ENCODE assay signal across 15 mouse cellular contexts in genomic region chr14:55223172-55223571, GRCm38 (mm10). TPM values are rescaled to one million over a fixed set of nuclear protein-coding genes. Genes with fewer than 3 reads are reported as not detected.
DNase-seq lines count a peak whose midpoint lies in the region; ATAC-seq and TF ChIP-seq lines count a peak whose summit lies in the region.
"Had no signal": no experiment of that assay in that cellular context is flagged by ENCODE, and none has a peak within 500 bp of the region (broad histone marks: within the 10 kb centered on the region; RNA-seq: fewer than 3 reads in every experiment).

No protein-coding gene starts in this region.

- intact Hi-C loops in left cerebral cortex, adult 2 months (cut with DNase I) = no loop called here
- intact Hi-C loops in left cerebral cortex, postnatal 36 days (cut with DNase I) = no loop called here

- ATAC-seq in heart, postnatal 0 days (ENCODE audit: insufficient read depth, low read depth) = no peak
- no peak for ATAC-seq in stomach, postnatal 0 days (ENCODE audit: low FRiP score, low TSS enrichment)

- H3K4me3 ChIP-seq in heart, postnatal 0 days (ENCODE audit: low read depth, low read length) = no peak overlapping the region
- H3K4me3 ChIP-seq in heart, embryonic 10.5 days = no peak overlapping the region
- H3K4me3 ChIP-seq in left cerebral cortex, adult 2 months = no peak overlapping the region
- no peak overlapping the region for H3K4me3 ChIP-seq in stomach, postnatal 0 days (ENCODE audit: low read depth, low read length)
- H3K4me3 ChIP-seq: heart, embryonic 15.5 days; liver, embryonic 13.5 days had no signal

- H3K27me3 ChIP-seq in heart, postnatal 0 days (ENCODE audit: control insufficient read depth, insufficient read depth, low read length) = no peaks in the 10 kb centered on the region
- H3K27me3 ChIP-seq in heart, embryonic 10.5 days (ENCODE audit: insufficient read depth, poor library complexity, severe bottlenecking) = no peaks in the 10 kb centered on the region
- no peaks in the 10 kb centered on the region for H3K27me3 ChIP-seq in stomach, postnatal 0 days (ENCODE audit: control insufficient read depth, insufficient read depth, low read length)
- H3K27me3 ChIP-seq: heart, embryonic 15.5 days; liver, embryonic 13.5 days had no signal

- H3K36me3 ChIP-seq in heart, postnatal 0 days (replicated peaks; ENCODE audit: control insufficient read depth, insufficient read depth, low read length) = no peaks in the 10 kb centered on the region
- no peaks in the 10 kb centered on the region for H3K36me3 ChIP-seq in heart, embryonic 10.5 days
- no peaks in the 10 kb centered on the region for H3K36me3 ChIP-seq in stomach, postnatal 0 days (ENCODE audit: control insufficient read depth, insufficient read depth, low read length)
- H3K36me3 ChIP-seq: heart, embryonic 15.5 days; liver, embryonic 13.5 days had no signal

- no peak overlapping the region for H3K9ac ChIP-seq in heart, postnatal 0 days (replicated peaks; ENCODE audit: low read depth, low read length)
- no peak overlapping the region for H3K9ac ChIP-seq in stomach, postnatal 0 days (ENCODE audit: low read length)
- H3K9ac ChIP-seq: heart, embryonic 15.5 days; liver, embryonic 13.5 days had no signal

- DNase-seq in heart, postnatal 0 days (ENCODE audit: low spot score) = no peak
- no peak for DNase-seq in heart, embryonic 10.5 days (ENCODE audit: low spot score)
- no peak for DNase-seq in left cerebral cortex, adult 2 months (ENCODE audit: extremely low spot score in 1 of 2, low spot score in 2 of 2)
- no peak for DNase-seq in left cerebral cortex, postnatal 36 days (ENCODE audit: low spot score in 2 of 2)
- DNase-seq in right cerebral cortex, postnatal 14 days = peak; percentile 9
- no peak for DNase-seq in right cerebral cortex, postnatal 25 days
- no peak for DNase-seq in stomach, postnatal 0 days (ENCODE audit: low spot score)
- DNase-seq: adrenal gland, postnatal 25 days; gastrocnemius, postnatal 10 days; kidney, adult 9 months; liver, embryonic 13.5 days had no signal

- no peak for TF ChIP-seq EP300 in heart, postnatal 0 days (IDR thresholded peaks at IDR 0.05; ENCODE audit: low read depth)
- TF ChIP-seq EP300 in stomach, postnatal 0 days (optimal IDR thresholded peaks at IDR 0.05) = no peak

- 26% methylated on average over 1 of the region's 1 CpGs for WGBS in heart, postnatal 0 days
- 57% methylated on average over 1 of the region's 1 CpGs for WGBS in heart, embryonic 10.5 days
- WGBS in stomach, postnatal 0 days = 6% methylated on average over 1 of the region's 1 CpGs

- peak; percentile 36 for TF ChIP-seq CTCF in heart, postnatal 0 days (IDR thresholded peaks at IDR 0.05; ENCODE audit: low read depth)
- TF ChIP-seq CTCF in left cerebral cortex, adult 2 months (IDR thresholded peaks at IDR 0.05) = peak; percentile 6; the same call in 1 of the 2 replicates
- peak; percentile 52 for TF ChIP-seq CTCF in stomach, postnatal 0 days (IDR thresholded peaks at IDR 0.05; ENCODE audit: low read depth)

- no peaks in the 10 kb centered on the region for H3K9me3 ChIP-seq in heart, postnatal 0 days (replicated peaks; ENCODE audit: control insufficient read depth, low read length)
- H3K9me3 ChIP-seq in heart, embryonic 10.5 days = no peaks in the 10 kb centered on the region
- H3K9me3 ChIP-seq in stomach, postnatal 0 days (ENCODE audit: control insufficient read depth, low read length) = no peaks in the 10 kb centered on the region
- H3K9me3 ChIP-seq: heart, embryonic 15.5 days; liver, embryonic 13.5 days had no signal

- H3K27ac ChIP-seq in heart, postnatal 0 days (ENCODE audit: low read depth) = no peak overlapping the region
- H3K27ac ChIP-seq in heart, embryonic 10.5 days = no peak overlapping the region
- no peak overlapping the region for H3K27ac ChIP-seq in left cerebral cortex, adult 2 months
- no peak overlapping the region for H3K27ac ChIP-seq in stomach, postnatal 0 days (replicated peaks)
- H3K27ac ChIP-seq: heart, embryonic 15.5 days; liver, embryonic 13.5 days had no signal

- H3K4me1 ChIP-seq in heart, postnatal 0 days (ENCODE audit: control insufficient read depth, insufficient read depth) = no peaks in the 10 kb centered on the region
- no peaks in the 10 kb centered on the region for H3K4me1 ChIP-seq in heart, embryonic 10.5 days
- no peaks in the 10 kb centered on the region for H3K4me1 ChIP-seq in stomach, postnatal 0 days (replicated peaks; ENCODE audit: control insufficient read depth, insufficient read depth)
- H3K4me1 ChIP-seq: heart, embryonic 15.5 days; liver, embryonic 13.5 days had no signal

- no peak overlapping the region for H3K4me2 ChIP-seq in heart, postnatal 0 days (ENCODE audit: low read depth, low read length)
- H3K4me2 ChIP-seq in stomach, postnatal 0 days (replicated peaks; ENCODE audit: low read depth) = no peak overlapping the region
- H3K4me2 ChIP-seq: heart, embryonic 15.5 days; liver, embryonic 13.5 days had no signal

RNA-seq across cellular contexts. Expression of gene Dhrs2, which starts 1.4 kb away (rescaled TPM):
- total RNA-seq in heart, postnatal 0 days (2014; rRNA removed; ENCODE audit: low replicate concordance) = not detected in 2 replicates
- not detected in 2 replicates for polyA plus RNA-seq in heart, postnatal 0 days (2015; fragmentation: Nextera tagmentation; extraction: Ambion mirVana)
- not detected in 2 replicates for polyA plus RNA-seq in heart, embryonic 10.5 days (2016; fragmentation: Nextera tagmentation; extraction: Ambion mirVana)
- not detected for total RNA-seq in left cerebral cortex, adult 2 months (2021)
- not detected for total RNA-seq in left cerebral cortex, postnatal 36 days (2021)
- polyA plus RNA-seq in stomach, postnatal 0 days (2015; fragmentation: Nextera tagmentation; extraction: Ambion mirVana) = 0.18 and 0.23 TPM in 2 replicates
- total RNA-seq: adrenal gland, postnatal 25 days; common myeloid progenitor, adult 5-6 weeks; gastrocnemius, postnatal 10 days; megakaryocyte-erythroid progenitor cell, adult 5-6 weeks had no signal
- polyA plus RNA-seq: heart, embryonic 15.5 days; liver, embryonic 13.5 days; neural tube, embryonic 11.5 days had no signal
